Mouse (Mus musculus) stomach, embryonic 14.5 days (tissue): ENCODE measurements at regions not wholly inside any gene's neighbourhood (a gene's known extent, or its start where the extent isn't known, plus 50 kb on each side); places are given as distances from the start of the nearest gene placed in this dataset.

Source experiments
- ATAC-seq: fragments of 200-750 bp; cut with Nextera tagmentation; 2 replicates; pipeline ENCODE4 v1.8.0; 2017; ENCODE audit warnings: low read depth, moderate TSS enrichment; ENCODE audit not compliant: insufficient number of reproducible peaks, insufficient read depth, low FRiP score
- H3K27ac ChIP-seq: fragments of 300-500 bp; sonication (generic); 2 replicates; pipeline ENCODE4 v1.5.1; 2014; ENCODE audit warnings: mild to moderate bottlenecking, low read length, moderate library complexity, mixed read lengths
- H3K27me3 ChIP-seq: fragments of 300-500 bp; sonication (generic); 2 replicates; pipeline ENCODE4 v1.6.1; 2014; ENCODE audit warnings: low read length, control low read depth, mixed read lengths; ENCODE audit not compliant: control insufficient read depth, insufficient read depth
- H3K36me3 ChIP-seq: fragments of 300-500 bp; sonication (generic); 2 replicates; pipeline ENCODE4 v1.6.1; 2014; ENCODE audit warnings: mild to moderate bottlenecking, control low read depth, low read length, moderate library complexity, mixed read lengths; ENCODE audit not compliant: control insufficient read depth, insufficient read depth
- H3K4me1 ChIP-seq: fragments of 300-500 bp; sonication (generic); 2 replicates; pipeline ENCODE4 v1.6.1; 2014; ENCODE audit warnings: low read length, control low read depth, mixed read lengths; ENCODE audit not compliant: control insufficient read depth, insufficient read depth
- H3K4me2 ChIP-seq: fragments of 300-500 bp; sonication (generic); replicated peaks from 2 replicates; pipeline ENCODE4 v1.6.1; 2014; ENCODE audit warnings: low read depth, low read length, control low read depth
- H3K4me3 ChIP-seq: fragments of 300-500 bp; sonication (generic); 2 replicates; pipeline ENCODE4 v1.5.1; 2014; ENCODE audit warnings: low read depth, low read length, control low read depth
- H3K9ac ChIP-seq: fragments of 300-500 bp; sonication (generic); replicated peaks from 2 replicates; pipeline ENCODE4 v1.6.1; 2014; ENCODE audit warnings: low read depth, mild to moderate bottlenecking, control low read depth, low read length, moderate library complexity, mixed read lengths
- H3K9me3 ChIP-seq: fragments of 300-500 bp; sonication (generic); 2 replicates; pipeline ENCODE4 v1.6.1; 2016; ENCODE audit warnings: low read depth, low read length, control low read depth; ENCODE audit not compliant: control insufficient read depth
- WGBS: fragments of 180-500 bp; shearing (Covaris S2); extraction: QIAGEN DNeasy Blood & Tissue Kit; methylation state at CpG from one replicate; pipeline ENCODE4 v1.1.7; 2014; 5-methylcytosine and 5-hydroxymethylcytosine counted together

DNA sequence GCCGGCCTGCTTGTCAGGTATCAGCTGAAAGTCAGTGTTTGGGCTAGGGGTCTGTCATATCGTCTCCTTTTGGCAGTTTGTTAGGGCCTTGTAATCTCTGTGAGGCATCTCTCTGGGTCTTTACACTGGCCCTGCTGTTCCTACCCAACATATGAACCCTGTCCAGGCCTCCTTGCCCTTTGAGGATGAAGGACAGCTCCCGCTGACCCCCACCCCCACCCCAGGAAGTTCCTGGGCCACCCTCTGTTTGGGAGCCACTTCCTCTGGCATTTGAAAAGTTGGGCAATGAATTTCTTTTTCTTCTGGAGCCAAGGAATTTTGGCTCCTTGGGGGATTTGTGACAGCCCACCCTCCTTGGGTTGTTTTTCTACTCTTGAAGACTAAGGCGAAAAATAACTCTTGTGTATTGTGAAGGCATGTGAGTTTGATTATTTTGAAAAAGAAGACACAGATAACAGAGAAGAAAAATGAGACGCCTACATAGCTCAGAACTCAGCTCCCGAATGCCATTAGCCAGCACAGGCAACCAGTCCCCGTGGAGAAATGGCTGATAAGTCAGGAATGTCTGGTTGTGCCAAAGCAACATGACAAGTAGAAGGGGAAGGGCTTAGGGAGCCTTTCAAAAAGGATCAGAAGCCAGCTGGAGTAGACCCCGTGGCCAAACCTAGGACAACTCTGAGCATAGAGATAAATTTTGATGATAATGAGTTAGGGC lies 249.5 kb downstream of the Gm49356 start:
- no peak for ATAC-seq
- Histone ChIP-seq H3K27me3 (no peaks in the 10 kb centered on the region), H3K36me3 (no peaks in the 10 kb centered on the region), H3K4me3 (no peak overlapping the region), H3K27ac (no peak overlapping the region), H3K9ac (no peak overlapping the region), H3K4me2 (no peak overlapping the region), H3K9me3 (no peaks in the 10 kb centered on the region), H3K4me1 (no peaks in the 10 kb centered on the region)
- 25% methylated on average over 8 of the region's 8 CpGs for WGBS

DNA sequence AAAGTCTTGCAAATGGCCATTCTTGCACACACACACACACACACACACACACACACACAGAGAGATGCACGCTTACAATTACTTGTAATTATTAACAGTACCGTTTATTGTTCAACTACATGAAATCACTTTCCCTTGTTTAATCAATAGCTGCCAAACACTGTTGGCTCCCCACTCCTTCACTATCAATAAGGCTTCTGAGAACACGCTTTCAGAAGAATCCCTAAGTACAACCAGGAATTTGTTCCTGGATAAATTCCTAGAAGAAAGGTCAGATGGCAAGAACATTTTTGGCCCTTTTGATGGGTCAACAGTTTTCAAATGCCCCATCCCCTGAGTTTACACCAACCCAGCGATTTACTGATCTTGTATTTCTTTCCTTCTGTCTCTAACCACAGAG lies 252.5 kb downstream of the Gm49356 start:
- WGBS, result 73% methylated on average over 4 of the region's 4 CpGs
- Histone ChIP-seq H3K4me3 (no peak overlapping the region), H3K27me3 (no peaks in the 10 kb centered on the region), H3K9ac (no peak overlapping the region), H3K9me3 (no peaks in the 10 kb centered on the region), H3K36me3 (no peaks in the 10 kb centered on the region), H3K4me2 (no peak overlapping the region), H3K27ac (no peak overlapping the region), H3K4me1 (no peaks in the 10 kb centered on the region)
- ATAC-seq, result no peak

DNA sequence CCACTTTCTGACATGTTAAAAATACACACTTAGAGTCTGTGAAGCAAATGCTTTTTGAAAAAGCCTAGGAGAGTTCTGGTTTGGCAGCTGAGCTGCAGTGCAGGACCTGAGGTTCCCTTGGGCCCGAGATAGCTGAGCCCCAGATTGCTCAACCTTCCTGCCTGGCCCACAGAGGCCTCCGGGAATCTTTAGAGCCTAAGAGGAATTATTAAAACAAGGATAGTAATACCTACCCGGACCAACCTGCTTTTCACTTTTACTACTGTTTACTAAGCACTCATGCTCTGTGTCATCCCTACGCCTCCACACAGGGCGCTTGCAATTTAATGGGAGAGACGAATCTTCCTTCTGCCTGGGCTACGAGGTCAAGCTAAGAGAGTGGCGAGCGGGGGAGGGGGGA lies 253.4 kb downstream of the Gm49356 start:
- no peak overlapping the region for H3K4me3 ChIP-seq
- H3K4me2 ChIP-seq, result no peak overlapping the region

GRCm38 (mm10) chr15:59143891-59144290 lies 254.8 kb downstream of the Gm49356 start:
- no peak for ATAC-seq
- H3K9ac ChIP-seq, result no peak overlapping the region
- 97% methylated on average over 1 of the region's 1 CpGs for WGBS
- no peaks in the 10 kb centered on the region for H3K36me3 ChIP-seq
- no peaks in the 10 kb centered on the region for H3K9me3 ChIP-seq
- H3K27ac ChIP-seq, result no peak overlapping the region
- no peaks in the 10 kb centered on the region for H3K27me3 ChIP-seq
- no peak overlapping the region for H3K4me3 ChIP-seq
- no peaks in the 10 kb centered on the region for H3K4me1 ChIP-seq
- H3K4me2 ChIP-seq, result no peak overlapping the region

More for the DNA sequence above, 253.4 kb downstream of the Gm49356 start:
- Histone ChIP-seq H3K4me1 (no peaks in the 10 kb centered on the region), H3K36me3 (no peaks in the 10 kb centered on the region), H3K9me3 (no peaks in the 10 kb centered on the region), H3K9ac (no peak overlapping the region), H3K27ac (no peak overlapping the region), H3K27me3 (no peaks in the 10 kb centered on the region)
- 65% methylated on average over 9 of the region's 9 CpGs for whole genome bisulfite sequencing
- ATAC-seq, result no peak

- no peaks in the 10 kb centered on the region for H3K9me3 ChIP-seq
- H3K4me3 ChIP-seq, result no peak overlapping the region
- H3K9ac ChIP-seq, result no peak overlapping the region
- no peaks in the 10 kb centered on the region for H3K36me3 ChIP-seq
- no peaks in the 10 kb centered on the region for H3K4me1 ChIP-seq
- WGBS, result 68% methylated on average over 5 of the region's 5 CpGs
- H3K27me3 ChIP-seq, result no peaks in the 10 kb centered on the region
- H3K27ac ChIP-seq, result no peak overlapping the region
- no peak overlapping the region for H3K4me2 ChIP-seq
- ATAC-seq, result no peak
Measured at GRCm38 (mm10) chr15:59145679-59146078, 256.6 kb downstream of the Gm49356 start.

- H3K4me3 ChIP-seq, result no peak overlapping the region
- no peak overlapping the region for H3K9ac ChIP-seq
- no peaks in the 10 kb centered on the region for H3K27me3 ChIP-seq
- H3K27ac ChIP-seq, result no peak overlapping the region
- WGBS, result 84% methylated on average over 19 of the region's 19 CpGs
- H3K36me3 ChIP-seq, result no peaks in the 10 kb centered on the region
- ATAC-seq, result no peak
- no peak overlapping the region for H3K4me2 ChIP-seq
- no peaks in the 10 kb centered on the region for H3K4me1 ChIP-seq
- H3K9me3 ChIP-seq, result no peaks in the 10 kb centered on the region
Measured at GRCm38 (mm10) chr15:59146111-59146510, 257.0 kb downstream of the Gm49356 start.

DNA sequence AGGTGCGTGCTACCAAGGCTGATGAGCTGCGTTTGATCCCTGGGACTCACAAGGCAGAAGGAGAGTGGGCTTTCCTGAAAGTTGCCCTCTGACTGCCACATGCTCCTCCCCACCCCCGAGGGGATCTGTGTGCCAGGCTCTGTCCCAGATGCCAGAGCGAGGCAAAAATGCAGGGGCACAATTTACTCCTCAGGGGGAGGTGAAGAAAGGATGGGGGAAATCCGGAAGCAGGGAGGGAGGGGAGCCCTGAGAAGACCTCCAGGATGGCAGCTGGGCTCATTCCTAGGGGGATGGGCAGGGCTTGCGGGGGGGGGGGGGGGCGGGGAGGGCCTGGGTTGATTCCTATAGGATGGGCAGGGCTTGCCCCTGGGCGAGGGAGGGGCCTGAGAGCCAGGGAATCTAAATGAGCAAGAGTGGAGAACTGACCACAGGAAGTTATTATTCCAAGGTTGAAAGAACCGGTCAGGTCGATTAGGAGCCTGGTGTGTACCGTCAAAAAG lies 257.5 kb downstream of the Gm49356 start:
- Histone ChIP-seq H3K4me3 (no peak overlapping the region), H3K36me3 (no peaks in the 10 kb centered on the region), H3K27me3 (no peaks in the 10 kb centered on the region), H3K4me2 (no peak overlapping the region), H3K9me3 (no peaks in the 10 kb centered on the region), H3K4me1 (no peaks in the 10 kb centered on the region), H3K27ac (no peak overlapping the region), H3K9ac (no peak overlapping the region)
- peak; percentile 49; the same call in 1 of the 2 replicates for ATAC-seq
- WGBS, result 28% methylated on average over 9 of the region's 11 CpGs

DNA sequence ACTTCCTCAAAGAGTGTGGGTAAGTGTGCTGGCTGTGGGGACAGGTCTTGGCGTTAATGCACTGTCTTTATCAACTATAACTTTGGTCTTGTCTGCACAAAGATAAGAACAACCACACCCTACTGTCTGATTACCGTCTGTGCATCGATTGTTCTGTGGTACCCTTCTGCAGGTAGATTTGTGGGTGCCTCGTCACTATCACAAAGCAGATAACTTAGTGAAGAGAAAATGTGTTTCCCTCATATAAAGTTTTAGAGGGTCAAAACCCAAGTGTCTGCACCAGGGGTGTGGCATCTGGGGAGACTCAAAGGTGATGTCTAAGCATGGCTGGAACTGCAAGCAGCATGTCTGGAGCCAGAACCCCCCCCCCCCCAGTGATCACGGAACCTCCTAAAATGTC lies 259.4 kb downstream of the Gm49356 start:
- ATAC-seq, result no peak
- Histone ChIP-seq H3K9me3 (no peaks in the 10 kb centered on the region), H3K9ac (no peak overlapping the region), H3K27me3 (no peaks in the 10 kb centered on the region), H3K36me3 (no peaks in the 10 kb centered on the region), H3K4me1 (no peaks in the 10 kb centered on the region), H3K27ac (no peak overlapping the region), H3K4me2 (no peak overlapping the region), H3K4me3 (no peak overlapping the region)
- 80% methylated on average over 5 of the region's 5 CpGs for WGBS

GRCm38 (mm10) chr15:59151506-59151905 lies 262.4 kb downstream of the Gm49356 start:
- H3K27ac ChIP-seq, result no peak overlapping the region
- 0 out of 2 replicates have a peak, but pooled peaks cover 6% of the 10 kb centered on the region for H3K4me1 ChIP-seq
- H3K4me2 ChIP-seq, result no peak overlapping the region
- H3K9me3 ChIP-seq, result no peaks in the 10 kb centered on the region
- H3K36me3 ChIP-seq, result no peaks in the 10 kb centered on the region
- H3K9ac ChIP-seq, result no peak overlapping the region
- WGBS, result 87% methylated on average over 5 of the region's 5 CpGs
- no peak overlapping the region for H3K4me3 ChIP-seq
- H3K27me3 ChIP-seq, result no peaks in the 10 kb centered on the region
- no peak for ATAC-seq
